Mouse (Mus musculus) liver, embryonic 15.5 days (tissue): ENCODE data around the gene Gpr150. TPM values are rescaled to one million over a fixed set of nuclear protein-coding genes. Genes with fewer than 3 reads are reported as not detected.
A peak's percentile ranks its signal among the peaks of the same experiment; 100 is the strongest.

Experiments used
- ATAC-seq: fragments of 200-750 bp; cut with Nextera tagmentation; 2 replicates; pipeline ENCODE4 v1.8.0; 2017; ENCODE audit warnings: moderate number of reproducible peaks, mild to moderate bottlenecking, moderate library complexity; ENCODE audit not compliant: insufficient read depth
- H3K27ac ChIP-seq: fragments of 300-500 bp; sonication (generic); replicated peaks from 2 replicates; pipeline ENCODE4 v1.5.1; 2015; ENCODE audit warnings: mild to moderate bottlenecking, inconsistent platforms
- H3K27me3 ChIP-seq: fragments of 300-500 bp; sonication (generic); 2 replicates; pipeline ENCODE4 v1.6.1; 2015; ENCODE audit warnings: mild to moderate bottlenecking, inconsistent platforms
- H3K36me3 ChIP-seq: fragments of 300-500 bp; sonication (generic); replicated peaks from 2 replicates; pipeline ENCODE4 v1.6.1; 2015; ENCODE audit warnings: moderate library complexity, mild to moderate bottlenecking, inconsistent platforms
- H3K4me1 ChIP-seq: fragments of 300-500 bp; sonication (generic); replicated peaks from 2 replicates; pipeline ENCODE4 v1.6.1; 2015; ENCODE audit warnings: inconsistent platforms
- H3K4me2 ChIP-seq: fragments of 300-500 bp; sonication (generic); 2 replicates; pipeline ENCODE4 v1.6.1; 2015; ENCODE audit warnings: moderate library complexity, mild to moderate bottlenecking, inconsistent platforms
- H3K4me3 ChIP-seq: fragments of 300-500 bp; sonication (generic); replicated peaks from 2 replicates; pipeline ENCODE4 v1.5.1; 2015; ENCODE audit warnings: mild to moderate bottlenecking, inconsistent platforms
- H3K9ac ChIP-seq: fragments of 300-500 bp; sonication (generic); 2 replicates; pipeline ENCODE4 v1.6.1; 2015; ENCODE audit warnings: moderate library complexity, mild to moderate bottlenecking, inconsistent platforms
- H3K9me3 ChIP-seq: fragments of 300-500 bp; sonication (generic); replicated peaks from 2 replicates; pipeline ENCODE4 v1.6.1; 2016; ENCODE audit warnings: inconsistent platforms
- WGBS: fragments of 180-500 bp; shearing (Covaris S2); methylation state at CpG from one replicate; pipeline ENCODE4 v1.1.7; 2015; ENCODE audit warnings: mixed read lengths; ENCODE audit not compliant: insufficient replicate concordance; 5-methylcytosine and 5-hydroxymethylcytosine counted together
- polyA plus RNA-seq: library from polyadenylated mRNA; unstranded; fragments of >200 nt; fragmentation: Nextera tagmentation; extraction: Ambion mirVana; gene quantifications from 2 replicates; pipeline ENCODE4 v1.2.1, GENCODE M21; 2015

Gpr150 gene
- polyA plus RNA-seq, result 2.7 and 3.2 TPM in 2 replicates

- H3K36me3 ChIP-seq, result no peaks in the 10 kb centered on the region
- peak within 1 kb of the TSS; percentile 100 for H3K4me2 ChIP-seq
- H3K27ac ChIP-seq, result peak within 1 kb of the TSS; percentile 78
- H3K9me3 ChIP-seq, result no peaks in the 10 kb centered on the region
- peaks cover 34% of the 10 kb centered on the region for H3K4me1 ChIP-seq
- 22% methylated on average over 10 of the region's 10 CpGs for WGBS
- peak within 1 kb of the TSS; percentile 68 for H3K4me3 ChIP-seq
- peaks cover 37% of the 10 kb centered on the region for H3K27me3 ChIP-seq
- no peak for ATAC-seq
- H3K9ac ChIP-seq, result peak within 1 kb of the TSS; percentile 66
Observed at GRCm38 (mm10) chr13:76056896-76057266, at the start of gene Gpr150. Gene Gpr150, minus strand, starts transcription at chr13:76056996.

GRCm38 (mm10) chr13:76101989-76102388 lies 45.2 kb upstream of the Gpr150 start:
- Histone ChIP-seq H3K27ac (no peak overlapping the region), H3K4me2 (no peak overlapping the region), H3K4me3 (no peak overlapping the region), H3K9ac (no peak overlapping the region), H3K9me3 (no peaks in the 10 kb centered on the region), H3K27me3 (no peaks in the 10 kb centered on the region), H3K36me3 (no peaks in the 10 kb centered on the region), H3K4me1 (peaks cover 15% of the 10 kb centered on the region)
- 62% methylated on average over 2 of the region's 2 CpGs for WGBS
- ATAC-seq, result no peak

DNA sequence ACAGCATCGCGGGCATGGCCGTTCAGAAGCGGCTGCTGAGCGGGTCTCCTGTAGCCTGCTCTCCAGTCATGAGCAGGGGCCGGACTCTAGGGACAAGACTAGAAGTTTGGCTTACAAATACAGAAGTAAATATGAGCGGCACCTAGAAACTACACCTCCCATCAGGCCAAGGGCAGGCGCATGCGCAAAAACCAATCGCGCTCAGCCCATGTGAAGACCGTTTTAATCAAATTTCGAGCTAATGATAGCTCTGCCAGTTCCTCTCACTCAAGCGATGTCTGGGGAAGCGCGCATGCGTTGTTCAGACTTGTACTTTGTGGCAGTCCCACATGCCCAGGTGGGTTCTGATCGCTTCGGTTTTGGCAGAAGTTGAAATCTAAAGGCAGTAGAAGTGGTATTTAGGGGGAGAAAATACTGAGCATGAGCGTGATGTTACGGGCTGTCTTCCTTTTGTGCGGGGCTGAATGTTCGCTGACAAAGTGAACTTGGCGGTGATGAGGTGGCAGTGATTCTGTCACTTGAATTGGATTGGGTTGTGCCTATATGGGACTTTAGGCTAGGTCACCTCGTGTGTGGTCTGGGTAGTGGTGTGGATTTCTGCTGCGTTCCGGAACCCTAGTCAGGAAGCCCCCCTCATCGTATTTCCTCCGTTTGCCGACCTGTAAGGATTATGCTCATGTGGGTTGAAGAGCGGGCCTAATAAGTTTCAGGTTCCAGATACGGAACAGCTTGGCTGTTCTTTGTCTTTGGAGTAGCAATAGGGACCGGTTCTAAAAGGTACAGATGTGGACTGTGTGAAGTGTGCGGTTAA lies 41.9 kb upstream of the Gpr150 start, which contains the start of the genes Arsk and Ttc37:
Gene Arsk (minus strand): TSS at position 168 of the 811 bp plus-strand sequence.
Gene Ttc37 (plus strand): TSS at position 242 of the 811 bp plus-strand sequence.
- H3K27ac ChIP-seq, result peak within 1 kb of the TSS; percentile 73
- H3K27me3 ChIP-seq, result no peaks in the 10 kb centered on the region
- peak within 1 kb of the TSS; percentile 55 for H3K9ac ChIP-seq
- H3K9me3 ChIP-seq, result no peaks in the 10 kb centered on the region
- no peaks in the 10 kb centered on the region for H3K36me3 ChIP-seq
- WGBS, result under 1% methylated on average over 34 of the region's 34 CpGs
- ATAC-seq, result peak; percentile 98
- peaks cover 18% of the 10 kb centered on the region for H3K4me1 ChIP-seq
- peak within 1 kb of the TSS; percentile 80 for H3K4me2 ChIP-seq
- peak within 1 kb of the TSS; percentile 71 for H3K4me3 ChIP-seq

DNA sequence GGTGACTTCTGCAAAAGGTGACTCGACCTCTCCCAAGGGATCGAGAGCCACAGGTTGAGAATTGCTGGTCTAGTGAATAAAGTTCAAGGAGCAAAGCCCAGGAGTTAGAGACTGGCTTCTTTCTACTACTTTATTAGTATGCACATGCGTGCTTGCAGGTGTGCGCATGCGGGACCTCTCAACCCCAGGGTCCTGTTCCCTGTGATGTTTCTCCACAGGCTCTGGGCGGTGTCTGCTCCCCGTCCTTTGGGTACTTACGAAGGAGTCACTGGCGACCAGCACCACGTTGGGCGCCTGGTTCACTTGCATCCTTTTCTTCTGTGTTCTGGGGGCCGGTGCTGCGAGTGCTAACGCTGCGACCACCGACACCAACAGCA lies 41.3 kb upstream of the Gpr150 start:
- Histone ChIP-seq H3K27ac (peak overlapping the region; percentile 73), H3K27me3 (no peaks in the 10 kb centered on the region), H3K36me3 (no peaks in the 10 kb centered on the region), H3K4me3 (peak overlapping the region; percentile 71), H3K4me2 (peak overlapping the region; percentile 80), H3K9ac (peak overlapping the region; percentile 55), H3K9me3 (no peaks in the 10 kb centered on the region), H3K4me1 (peaks cover 18% of the 10 kb centered on the region)
- 5% methylated on average over 16 of the region's 16 CpGs for WGBS
- peak; percentile 76 for ATAC-seq

DNA sequence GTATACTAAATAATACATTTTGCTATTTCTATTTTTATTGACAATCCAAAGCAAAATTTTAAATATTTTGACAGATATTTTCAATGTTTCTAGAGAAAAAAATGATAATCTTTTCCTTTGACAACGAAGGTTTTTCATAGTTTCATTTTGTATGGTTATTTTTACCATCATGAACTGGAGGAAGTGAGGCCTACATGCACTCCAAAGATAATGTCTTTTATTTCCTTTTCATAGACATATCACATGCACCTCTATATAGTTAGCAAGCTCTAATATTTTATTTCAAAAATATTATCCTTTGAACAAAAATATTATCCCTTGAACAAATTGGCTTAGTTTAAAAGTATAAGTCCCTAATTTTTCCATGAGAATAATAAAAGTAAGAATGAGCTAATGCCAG lies 17.5 kb upstream of the Gpr150 start:
- 14% methylated on average over 1 of the region's 1 CpGs for WGBS
- H3K9me3 ChIP-seq, result no peaks in the 10 kb centered on the region
- no peak overlapping the region for H3K4me3 ChIP-seq
- H3K4me2 ChIP-seq, result no peak overlapping the region
- no peaks in the 10 kb centered on the region for H3K27me3 ChIP-seq
- no peak overlapping the region for H3K27ac ChIP-seq
- ATAC-seq, result no peak
- H3K9ac ChIP-seq, result no peak overlapping the region
- H3K4me1 ChIP-seq, result no peaks in the 10 kb centered on the region
- no peaks in the 10 kb centered on the region for H3K36me3 ChIP-seq

GRCm38 (mm10) chr13:76064363-76064945 lies 7.7 kb upstream of the Gpr150 start:
- Histone ChIP-seq H3K27me3 (no peaks in the 10 kb centered on the region), H3K36me3 (peaks cover 6% of the 10 kb centered on the region; the same call in 1 of the 2 replicates), H3K9me3 (no peaks in the 10 kb centered on the region), H3K4me2 (no peak overlapping the region), H3K27ac (no peak overlapping the region), H3K4me1 (no peaks in the 10 kb centered on the region), H3K9ac (no peak overlapping the region), H3K4me3 (no peak overlapping the region)
- 82% methylated on average over 13 of the region's 13 CpGs for WGBS
- no peak for ATAC-seq

- Histone ChIP-seq H3K9me3 (no peaks in the 10 kb centered on the region), H3K36me3 (peaks cover 6% of the 10 kb centered on the region; the same call in 1 of the 2 replicates), H3K27ac (no peak overlapping the region), H3K4me2 (no peak overlapping the region), H3K27me3 (no peaks in the 10 kb centered on the region), H3K4me3 (no peak overlapping the region), H3K4me1 (no peaks in the 10 kb centered on the region), H3K9ac (no peak overlapping the region)
- WGBS, result 79% methylated on average over 4 of the region's 4 CpGs
- ATAC-seq, result no peak
Observed at GRCm38 (mm10) chr13:76063548-76063947, 6.8 kb upstream of the Gpr150 start.

- Histone ChIP-seq H3K9ac (no peak overlapping the region), H3K27ac (no peak overlapping the region), H3K9me3 (no peaks in the 10 kb centered on the region), H3K36me3 (peaks cover 6% of the 10 kb centered on the region; the same call in 1 of the 2 replicates), H3K4me2 (no peak overlapping the region), H3K4me1 (no peaks in the 10 kb centered on the region), H3K27me3 (peaks cover 5% of the 10 kb centered on the region), H3K4me3 (no peak overlapping the region)
- ATAC-seq, result no peak
- WGBS, result 81% methylated on average over 3 of the region's 3 CpGs
Observed at GRCm38 (mm10) chr13:76062569-76062968, 5.8 kb upstream of the Gpr150 start.

DNA sequence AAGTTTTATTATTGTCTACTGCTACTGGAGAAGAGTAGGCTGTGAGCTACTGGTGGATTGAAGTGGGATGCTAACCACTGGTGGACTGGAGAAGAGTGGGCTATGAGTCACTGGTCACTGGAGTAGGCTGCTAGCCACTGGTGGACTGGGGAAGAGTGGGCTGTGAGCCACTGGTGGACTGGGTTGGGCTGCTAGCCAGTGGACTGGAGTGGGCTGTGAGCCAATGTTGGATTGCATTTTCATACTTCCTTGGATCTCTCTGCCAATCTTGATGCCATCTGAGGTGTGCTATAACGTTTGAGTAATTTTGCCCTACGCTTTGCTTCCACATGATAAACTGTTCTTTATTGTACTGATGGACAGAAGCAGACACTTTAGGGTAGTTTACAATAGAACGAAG lies 5.3 kb upstream of the Gpr150 start:
- Histone ChIP-seq H3K9ac (no peak overlapping the region), H3K27ac (no peak overlapping the region), H3K4me2 (no peak overlapping the region), H3K36me3 (peaks cover 6% of the 10 kb centered on the region; the same call in 1 of the 2 replicates), H3K4me3 (no peak overlapping the region), H3K9me3 (no peaks in the 10 kb centered on the region), H3K27me3 (peaks cover 10% of the 10 kb centered on the region), H3K4me1 (peaks cover 3% of the 10 kb centered on the region)
- ATAC-seq, result no peak
- 76% methylated on average over 3 of the region's 3 CpGs for whole genome bisulfite sequencing

DNA sequence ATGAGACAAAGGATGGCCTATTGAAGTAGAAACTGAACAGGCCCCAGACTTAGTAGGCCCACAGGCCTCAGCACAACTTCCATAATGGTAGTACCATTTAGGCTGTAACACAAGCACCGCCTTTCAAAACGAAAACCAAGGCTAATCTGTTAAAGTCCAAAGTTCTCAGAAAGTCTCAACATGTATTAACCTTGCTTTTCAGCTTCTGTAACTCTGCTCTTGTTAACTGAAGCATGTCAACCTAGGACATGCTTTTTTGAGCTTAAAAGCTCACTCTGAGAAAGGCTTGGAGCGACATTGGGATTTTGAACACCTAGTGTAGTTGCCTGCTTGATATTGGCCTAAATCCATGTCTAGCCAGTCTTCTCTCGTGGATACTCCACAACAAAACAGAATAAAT lies 2.8 kb upstream of the Gpr150 start:
- no peak overlapping the region for H3K9ac ChIP-seq
- peaks cover 2% of the 10 kb centered on the region; the same call in 1 of the 2 replicates for H3K36me3 ChIP-seq
- H3K4me3 ChIP-seq, result no peak overlapping the region
- H3K4me2 ChIP-seq, result no peak overlapping the region
- H3K4me1 ChIP-seq, result peaks cover 27% of the 10 kb centered on the region
- H3K9me3 ChIP-seq, result no peaks in the 10 kb centered on the region
- H3K27me3 ChIP-seq, result peaks cover 28% of the 10 kb centered on the region
- no peak overlapping the region for H3K27ac ChIP-seq
- ATAC-seq, result no peak
- 74% methylated on average over 4 of the region's 4 CpGs for WGBS

- peak overlapping the region; percentile 100 for H3K4me2 ChIP-seq
- H3K9me3 ChIP-seq, result no peaks in the 10 kb centered on the region
- peaks cover 34% of the 10 kb centered on the region for H3K4me1 ChIP-seq
- H3K36me3 ChIP-seq, result 0 out of 2 replicates have a peak, but pooled peaks cover 2% of the 10 kb centered on the region
- no peak overlapping the region for H3K9ac ChIP-seq
- peak overlapping the region; percentile 68 for H3K4me3 ChIP-seq
- no peak for ATAC-seq
- 64% methylated on average over 10 of the region's 10 CpGs for WGBS
- peaks cover 37% of the 10 kb centered on the region for H3K27me3 ChIP-seq
- H3K27ac ChIP-seq, result no peak overlapping the region
Observed at GRCm38 (mm10) chr13:76057267-76058069, 672 bp upstream of the Gpr150 start.
